Mouse (Mus musculus) neural tube, embryonic 13.5 days (tissue): ENCODE results near the gene Olfr1229. TPM values are rescaled to one million over a fixed set of nuclear protein-coding genes. Genes with fewer than 3 reads are reported as not detected.

ENCODE experiments used
- ATAC-seq: fragments of 200-750 bp; cut with Nextera tagmentation; 2 replicates; pipeline ENCODE4 v1.8.0; 2017; ENCODE audit warnings: low read depth, mild to moderate bottlenecking, moderate TSS enrichment, moderate library complexity
- H3K27ac ChIP-seq: fragments of 300-500 bp; sonication (generic); replicated peaks from 2 replicates; pipeline ENCODE4 v1.5.1; 2015; ENCODE audit warnings: moderate library complexity, mild to moderate bottlenecking, inconsistent platforms
- H3K27me3 ChIP-seq: fragments of 300-500 bp; sonication (generic); 2 replicates; pipeline ENCODE4 v1.6.1; 2015; ENCODE audit warnings: mild to moderate bottlenecking, inconsistent platforms
- H3K36me3 ChIP-seq: fragments of 300-500 bp; sonication (generic); 2 replicates; pipeline ENCODE4 v1.6.1; 2015; ENCODE audit warnings: mild to moderate bottlenecking, inconsistent platforms
- H3K4me1 ChIP-seq: fragments of 300-500 bp; sonication (generic); replicated peaks from 2 replicates; pipeline ENCODE4 v1.6.1; 2015; ENCODE audit warnings: inconsistent platforms
- H3K4me2 ChIP-seq: fragments of 300-500 bp; sonication (generic); 2 replicates; pipeline ENCODE4 v1.6.1; 2015; ENCODE audit warnings: inconsistent platforms, mild to moderate bottlenecking, moderate library complexity
- H3K4me3 ChIP-seq: fragments of 300-500 bp; sonication (generic); 2 replicates; pipeline ENCODE4 v1.5.1; 2015; ENCODE audit warnings: mild to moderate bottlenecking, inconsistent platforms
- H3K9ac ChIP-seq: fragments of 300-500 bp; sonication (generic); 2 replicates; pipeline ENCODE4 v1.6.1; 2015; ENCODE audit warnings: moderate library complexity, mild to moderate bottlenecking, inconsistent platforms
- H3K9me3 ChIP-seq: fragments of 300-500 bp; sonication (generic); 2 replicates; pipeline ENCODE4 v1.6.1; 2016; ENCODE audit warnings: inconsistent platforms
- WGBS: fragments of 180-500 bp; shearing (Covaris S2); methylation state at CpG from one replicate; pipeline ENCODE4 v1.1.7; 2015; 5-methylcytosine and 5-hydroxymethylcytosine counted together
- polyA plus RNA-seq: library from polyadenylated mRNA; unstranded; fragments of >200 nt; fragmentation: Nextera tagmentation; extraction: Ambion mirVana; gene quantifications from 2 replicates; pipeline ENCODE4 v1.2.1, GENCODE M21; 2015

Gene Olfr1229
- polyA plus RNA-seq = not detected in 2 replicates

DNA sequence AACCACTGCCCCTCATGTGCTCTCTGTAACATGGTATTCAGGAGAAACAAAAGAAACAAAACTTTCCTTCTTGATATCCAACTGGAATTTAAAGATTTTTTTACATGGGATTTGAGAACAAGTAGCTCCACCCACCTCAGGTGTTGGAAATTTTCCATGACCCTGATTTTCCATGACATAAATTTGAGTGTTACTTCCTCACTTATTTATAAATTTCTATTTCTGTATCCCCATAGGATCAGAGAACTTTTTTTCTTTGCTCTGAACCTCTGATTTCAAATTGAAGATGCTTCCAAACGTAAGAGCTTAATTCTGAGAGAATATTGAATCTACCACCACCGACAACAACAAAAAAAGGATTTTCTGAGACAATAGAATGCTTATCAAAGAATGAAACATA lies at the start of gene Olfr1229:
TSS of gene Olfr1229 (minus strand) at position 101 of the 400 bp plus-strand sequence.
- Histone ChIP-seq H3K27ac (no peak within 1 kb of the TSS), H3K4me1 (no peaks in the 10 kb centered on the region), H3K4me3 (no peak within 1 kb of the TSS), H3K4me2 (no peak within 1 kb of the TSS), H3K36me3 (no peaks in the 10 kb centered on the region), H3K9me3 (no peaks in the 10 kb centered on the region), H3K9ac (no peak within 1 kb of the TSS), H3K27me3 (no peaks in the 10 kb centered on the region)
- WGBS = 81% methylated on average over 2 of the region's 2 CpGs
- ATAC-seq = no peak

DNA sequence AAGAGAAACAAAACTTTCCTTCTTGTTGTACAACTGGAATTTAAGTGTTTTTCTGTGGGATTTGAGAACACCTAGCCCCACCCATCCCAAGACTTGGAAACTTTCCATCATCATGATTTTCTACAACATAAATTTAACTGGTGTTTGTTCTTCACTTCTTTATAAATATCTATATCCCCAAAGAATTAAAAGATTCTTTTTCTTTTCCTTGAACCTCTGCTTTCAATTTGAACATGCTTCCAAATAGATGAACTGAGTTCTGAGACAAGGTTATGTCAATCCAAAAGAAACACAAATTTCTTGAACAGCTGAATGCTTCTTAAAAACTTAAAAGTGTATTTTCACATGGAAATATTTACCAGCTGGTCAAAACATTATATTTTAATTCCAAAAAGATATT lies 41.8 kb upstream of the Olfr1229 start, which contains the start of gene Olfr1232:
TSS of gene Olfr1232 (minus strand) at position 101 of the 400 bp plus-strand sequence.
- Histone ChIP-seq H3K9ac (no peak within 1 kb of the TSS), H3K4me3 (no peak within 1 kb of the TSS), H3K36me3 (no peaks in the 10 kb centered on the region), H3K27ac (no peak within 1 kb of the TSS), H3K4me1 (no peaks in the 10 kb centered on the region), H3K9me3 (no peaks in the 10 kb centered on the region), H3K4me2 (no peak within 1 kb of the TSS), H3K27me3 (no peaks in the 10 kb centered on the region)
- no peak for ATAC-seq

DNA sequence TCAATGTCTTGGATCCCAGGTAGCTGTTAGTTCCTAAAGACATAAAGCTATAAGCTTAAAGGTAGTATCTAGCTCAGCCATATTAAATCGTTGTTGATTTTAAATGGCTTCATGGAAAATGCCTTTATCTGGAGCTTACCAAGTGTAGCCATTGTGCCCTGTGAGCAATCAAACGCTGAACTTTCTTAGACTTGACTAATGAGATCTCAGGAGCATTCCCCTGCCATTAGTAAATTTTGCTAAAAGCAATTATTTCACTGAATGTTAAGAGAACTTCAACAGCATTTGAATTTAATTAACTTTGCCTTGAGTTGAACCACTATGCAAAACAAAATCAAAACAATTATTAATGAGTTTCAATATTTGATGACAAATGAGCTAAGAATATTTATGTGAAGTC lies 19.2 kb upstream of the Olfr1229 start, which contains the start of gene Olfr1231:
TSS of gene Olfr1231 (minus strand) at position 101 of the 400 bp plus-strand sequence.
- H3K9ac ChIP-seq = no peak within 1 kb of the TSS
- H3K27ac ChIP-seq = no peak within 1 kb of the TSS
- no peak within 1 kb of the TSS for H3K4me2 ChIP-seq
- 80% methylated on average over 2 of the region's 2 CpGs for WGBS
- no peaks in the 10 kb centered on the region for H3K36me3 ChIP-seq
- no peaks in the 10 kb centered on the region for H3K9me3 ChIP-seq
- no peak within 1 kb of the TSS for H3K4me3 ChIP-seq
- H3K4me1 ChIP-seq = no peaks in the 10 kb centered on the region
- no peaks in the 10 kb centered on the region for H3K27me3 ChIP-seq
- no peak for ATAC-seq

DNA sequence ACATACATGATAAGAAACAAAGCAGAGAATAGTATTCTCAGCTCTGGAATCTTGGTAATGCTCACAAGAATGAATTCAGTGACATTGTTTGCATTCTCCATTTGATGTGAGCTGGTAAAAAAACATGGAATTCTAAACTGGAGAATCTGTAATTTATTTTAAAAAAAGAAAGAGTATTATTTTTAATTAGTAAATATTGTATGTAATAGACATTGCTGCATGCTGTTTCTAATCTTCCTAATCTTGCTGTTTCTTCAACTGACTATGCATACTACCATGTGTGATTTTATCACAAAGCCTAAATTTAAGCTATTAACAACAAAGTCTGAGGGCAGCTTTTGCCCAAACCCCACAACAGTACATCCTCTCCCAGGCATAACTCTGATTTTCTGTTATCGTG lies 9.4 kb upstream of the Olfr1229 start, which contains the start of gene Olfr1230:
TSS of gene Olfr1230 (minus strand) at position 101 of the 400 bp plus-strand sequence.
- ATAC-seq = no peak
- Histone ChIP-seq H3K4me3 (no peak within 1 kb of the TSS), H3K27ac (no peak within 1 kb of the TSS), H3K9me3 (no peaks in the 10 kb centered on the region), H3K9ac (no peak within 1 kb of the TSS), H3K27me3 (no peaks in the 10 kb centered on the region), H3K4me2 (no peak within 1 kb of the TSS), H3K4me1 (no peaks in the 10 kb centered on the region), H3K36me3 (no peaks in the 10 kb centered on the region)
- 92% methylated on average over 1 of the region's 1 CpGs for WGBS

DNA sequence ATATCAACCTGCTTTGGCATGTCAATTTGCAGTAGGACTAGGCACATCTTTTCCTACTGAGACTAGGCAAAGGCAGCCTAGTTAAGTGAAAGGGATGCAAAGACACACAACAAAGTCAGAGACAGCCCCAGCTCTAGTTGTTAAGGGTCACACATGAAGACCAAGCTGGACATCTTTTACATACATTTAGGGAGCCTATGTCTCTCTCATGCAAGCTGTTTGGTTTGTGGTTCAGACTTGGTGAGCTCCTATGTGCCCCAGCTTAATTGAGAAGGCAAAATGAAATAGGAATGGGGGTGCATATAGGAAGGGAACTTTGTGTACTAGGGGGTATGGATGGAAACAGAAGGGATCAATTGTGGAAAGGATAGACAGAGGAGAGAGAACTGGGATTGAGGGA lies 33.9 kb downstream of the Olfr1229 start, which contains the start of gene Olfr1228:
TSS of gene Olfr1228 (minus strand) at position 101 of the 400 bp plus-strand sequence.
- no peaks in the 10 kb centered on the region for H3K27me3 ChIP-seq
- no peak within 1 kb of the TSS for H3K4me2 ChIP-seq
- no peaks in the 10 kb centered on the region for H3K9me3 ChIP-seq
- H3K36me3 ChIP-seq = no peaks in the 10 kb centered on the region
- no peak within 1 kb of the TSS for H3K9ac ChIP-seq
- no peaks in the 10 kb centered on the region for H3K4me1 ChIP-seq
- no peak within 1 kb of the TSS for H3K4me3 ChIP-seq
- no peak for ATAC-seq
- no peak within 1 kb of the TSS for H3K27ac ChIP-seq

Other genes with a start within 250 kb of the Olfr1229 start
- not detected in 2 replicates for gene Olfr1218, start 226.8 kb downstream of the Olfr1229 start, polyA plus RNA-seq
- not detected in 2 replicates for gene Olfr1219, start 204.5 kb downstream of the Olfr1229 start, polyA plus RNA-seq
- not detected in 2 replicates for gene Olfr1220, start 181.2 kb downstream of the Olfr1229 start, polyA plus RNA-seq
- not detected in 2 replicates for gene Olfr1221, start 170.7 kb downstream of the Olfr1229 start, polyA plus RNA-seq
- not detected in 2 replicates for gene Olfr1222, start 155.0 kb downstream of the Olfr1229 start, polyA plus RNA-seq
- gene Olfr1223, start 136.5 kb downstream of the Olfr1229 start, polyA plus RNA-seq = not detected in 2 replicates
- not detected in 2 replicates for gene Olfr1224-ps1, start 123.9 kb downstream of the Olfr1229 start, polyA plus RNA-seq
- not detected in 2 replicates for gene Olfr1225, start 113.3 kb downstream of the Olfr1229 start, polyA plus RNA-seq
- not detected in 2 replicates for gene Olfr1226, start 88.0 kb downstream of the Olfr1229 start, polyA plus RNA-seq
- not detected in 2 replicates for gene Olfr1228, start 34.0 kb downstream of the Olfr1229 start, polyA plus RNA-seq
- not detected in 2 replicates for gene Olfr1230, start 9.3 kb upstream of the Olfr1229 start, polyA plus RNA-seq
- gene Olfr1231, start 19.1 kb upstream of the Olfr1229 start, polyA plus RNA-seq = not detected in 2 replicates
- not detected in 2 replicates for gene Olfr1232, start 41.7 kb upstream of the Olfr1229 start, polyA plus RNA-seq
- not detected in 2 replicates for gene Olfr1233, start 54.4 kb upstream of the Olfr1229 start, polyA plus RNA-seq
- not detected in 2 replicates for gene Olfr1234, start 76.9 kb upstream of the Olfr1229 start, polyA plus RNA-seq
- gene Olfr1238, start 121.7 kb upstream of the Olfr1229 start, polyA plus RNA-seq = not detected in 2 replicates
- not detected in 2 replicates for gene Olfr1239, start 132.4 kb upstream of the Olfr1229 start, polyA plus RNA-seq
- gene Olfr1240, start 155.0 kb upstream of the Olfr1229 start, polyA plus RNA-seq = not detected in 2 replicates
- not detected in 2 replicates for gene Olfr1241, start 199.1 kb upstream of the Olfr1229 start, polyA plus RNA-seq
- not detected in 2 replicates for gene Olfr1242, start 210.3 kb upstream of the Olfr1229 start, polyA plus RNA-seq
- gene Olfr1243, start 243.5 kb upstream of the Olfr1229 start, polyA plus RNA-seq = not detected in 2 replicates